Mouse (Mus musculus) frontal cortex, postnatal 25 days (tissue): ENCODE data around the gene Fam19a5.

Experiments used
- DNase-seq, 2 experiments: peaks; one replicate each; pipeline ENCODE4 v3.0.0; 2022; ENCODE audit warnings: low spot score in 2 of 2

Fam19a5 gene

DNA sequence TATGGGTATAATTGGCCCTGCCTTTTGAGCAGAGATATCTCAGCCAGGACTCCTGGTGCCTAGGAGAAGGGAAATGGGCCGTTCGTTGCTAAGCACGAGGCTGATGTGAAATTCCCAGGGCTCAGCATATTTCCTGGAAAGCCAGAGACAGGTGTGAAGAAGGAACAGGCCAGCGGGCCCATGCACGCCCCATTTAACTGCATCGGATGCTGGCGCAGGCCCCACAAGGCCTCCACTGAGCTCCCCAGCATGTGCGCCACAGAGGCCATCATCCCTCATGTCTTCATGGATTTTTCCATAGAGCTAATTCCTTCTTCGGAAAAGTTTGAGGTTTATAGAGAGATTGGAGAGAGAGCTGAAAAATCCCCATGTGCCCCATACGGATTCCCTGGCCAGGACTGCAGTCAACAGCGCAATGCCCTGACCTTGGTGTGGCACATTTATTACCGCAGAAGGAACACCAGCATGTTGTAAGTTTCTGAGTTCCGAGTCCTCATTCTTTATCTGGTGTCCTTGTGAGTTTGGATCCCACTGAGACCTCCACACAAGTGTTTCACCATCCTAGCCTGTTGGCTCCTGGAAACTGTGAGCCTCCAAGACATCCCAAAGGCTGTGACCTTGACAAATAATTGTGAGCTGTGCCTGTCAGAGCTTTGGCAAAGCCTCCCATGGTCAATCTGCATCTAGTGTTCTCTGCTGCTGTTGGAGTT lies 122.1 kb downstream of the Fam19a5 start:
- no peak for DNase-seq

DNA sequence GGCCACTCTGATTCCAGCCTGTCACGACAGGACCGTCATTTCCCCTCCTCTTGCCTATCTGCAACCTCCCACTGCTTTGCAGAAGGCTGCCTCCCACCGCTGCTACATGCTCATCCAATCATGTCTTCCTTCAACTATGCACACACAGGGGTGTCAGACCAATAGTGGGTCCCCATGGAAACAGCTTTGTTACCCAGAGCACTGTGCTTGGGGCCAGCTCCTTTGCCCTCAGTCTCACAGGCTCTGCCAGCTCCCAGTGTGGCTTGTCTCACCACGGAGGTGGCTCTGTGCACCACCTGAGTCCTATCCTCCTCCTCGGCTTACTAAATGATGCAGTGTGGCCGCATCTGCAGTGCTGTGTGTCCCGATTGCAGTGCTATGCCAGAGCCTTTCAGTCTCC lies 123.3 kb downstream of the Fam19a5 start:
- no peak for DNase-seq

DNA sequence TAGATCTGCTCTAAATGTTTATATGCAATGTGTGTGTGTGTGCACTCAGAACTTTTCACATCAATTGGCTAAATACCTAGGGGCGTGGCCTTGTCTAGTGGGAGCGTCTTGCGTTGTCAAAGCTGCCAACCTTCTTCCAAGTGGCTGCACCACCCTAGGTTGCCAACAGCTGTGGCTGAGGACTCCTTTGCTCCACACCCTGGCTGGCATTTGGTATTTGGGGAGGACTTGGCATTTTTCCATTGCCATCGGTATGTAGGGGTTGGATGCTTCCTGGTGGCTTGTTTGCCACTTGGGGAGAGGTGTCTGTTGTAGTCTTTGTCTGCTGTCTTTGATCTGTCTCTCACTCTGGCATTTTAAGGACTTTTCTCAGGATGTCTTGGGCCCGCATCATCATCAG lies 124.0 kb downstream of the Fam19a5 start:
- DNase-seq, result no peak

DNA sequence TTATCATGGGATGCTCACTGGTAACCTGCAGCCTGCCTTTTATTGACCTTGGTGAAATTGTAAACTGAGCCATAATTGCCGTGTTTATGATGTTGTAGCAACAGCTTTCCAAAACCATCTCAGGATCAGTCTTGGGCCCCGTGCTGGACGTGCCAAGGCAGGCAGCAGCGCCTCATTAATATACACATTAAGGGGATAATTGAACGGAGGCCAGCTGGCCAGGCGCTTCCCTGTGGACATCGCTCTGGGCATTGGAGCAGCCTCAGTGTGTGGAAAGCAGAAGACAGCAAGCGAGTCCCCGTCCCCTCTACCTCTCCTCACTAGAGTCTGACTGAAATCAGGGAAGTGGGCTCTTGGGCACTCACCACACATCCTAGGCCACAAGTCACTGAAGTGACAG lies 127.8 kb downstream of the Fam19a5 start:
- no peak for DNase-seq

DNA sequence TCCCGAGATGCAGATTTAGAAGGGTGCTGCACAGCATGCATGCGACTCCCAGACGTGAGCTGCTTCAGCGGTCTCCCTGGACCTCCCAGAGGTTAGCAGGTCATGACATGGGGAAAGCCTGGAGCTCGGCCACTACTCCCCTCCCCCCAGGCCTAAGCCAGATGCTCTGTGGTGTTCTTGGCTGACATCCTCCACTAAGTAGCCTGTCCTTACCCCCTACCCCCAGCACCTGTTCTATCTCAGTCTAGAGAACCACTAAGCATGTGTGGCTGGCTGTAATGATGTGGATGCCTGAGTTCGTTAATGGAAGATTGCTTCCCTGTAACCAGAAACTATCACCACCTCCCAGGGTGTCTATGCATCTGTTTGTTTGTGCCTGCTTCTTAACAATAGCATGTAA lies 134.6 kb downstream of the Fam19a5 start:
- no peak for DNase-seq

DNA sequence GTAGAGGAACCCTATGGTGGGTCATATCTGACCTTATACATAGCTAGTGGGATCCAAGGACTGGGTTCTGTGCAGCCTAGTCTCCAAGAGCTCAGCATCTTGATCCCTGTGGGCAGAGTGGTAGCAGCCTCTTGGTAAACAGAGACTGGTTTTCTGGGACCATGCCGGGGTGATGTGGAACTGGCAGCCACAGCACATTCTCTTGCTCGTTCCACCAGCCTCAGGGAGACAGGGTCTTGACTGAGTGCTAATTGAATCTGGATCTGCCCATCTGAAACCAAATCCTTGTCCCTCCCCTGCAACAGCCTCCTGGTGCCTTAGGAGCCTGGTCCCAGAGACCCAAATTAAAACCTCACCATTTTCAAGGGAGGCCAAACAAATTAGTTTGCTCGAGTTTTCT lies 138.3 kb downstream of the Fam19a5 start:
- DNase-seq, result no peak

DNA sequence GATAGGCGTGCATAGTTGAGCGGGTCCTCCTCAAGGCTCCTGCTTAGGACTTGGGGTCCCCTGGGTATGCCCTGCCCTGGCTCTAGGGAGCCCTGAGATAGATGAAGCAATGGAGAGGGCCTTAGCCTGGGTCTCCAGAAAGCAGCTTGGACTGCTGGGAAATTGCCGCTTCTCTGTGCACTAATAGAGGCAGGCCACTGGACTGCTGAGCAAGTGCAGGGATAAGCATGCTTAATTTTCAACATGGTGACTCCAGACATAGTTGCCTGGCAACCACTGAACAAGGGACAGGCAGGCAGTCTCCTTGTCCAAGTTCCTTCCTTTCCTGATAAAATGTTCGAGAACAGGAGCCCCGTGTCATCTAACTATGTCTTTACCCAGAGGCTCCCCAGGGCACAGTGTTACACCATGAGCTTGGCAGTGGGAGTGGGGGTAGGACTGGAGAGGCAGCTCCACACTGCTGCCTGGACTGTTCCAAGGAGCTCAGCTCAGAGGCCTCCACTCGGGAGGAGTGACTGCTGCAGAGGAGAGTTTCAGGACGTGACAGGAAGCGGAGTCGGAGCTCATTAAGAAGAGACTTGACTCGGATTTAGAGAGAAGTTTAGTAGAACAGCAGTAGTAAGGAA lies 142.4 kb downstream of the Fam19a5 start:
- no peak for DNase-seq

DNA sequence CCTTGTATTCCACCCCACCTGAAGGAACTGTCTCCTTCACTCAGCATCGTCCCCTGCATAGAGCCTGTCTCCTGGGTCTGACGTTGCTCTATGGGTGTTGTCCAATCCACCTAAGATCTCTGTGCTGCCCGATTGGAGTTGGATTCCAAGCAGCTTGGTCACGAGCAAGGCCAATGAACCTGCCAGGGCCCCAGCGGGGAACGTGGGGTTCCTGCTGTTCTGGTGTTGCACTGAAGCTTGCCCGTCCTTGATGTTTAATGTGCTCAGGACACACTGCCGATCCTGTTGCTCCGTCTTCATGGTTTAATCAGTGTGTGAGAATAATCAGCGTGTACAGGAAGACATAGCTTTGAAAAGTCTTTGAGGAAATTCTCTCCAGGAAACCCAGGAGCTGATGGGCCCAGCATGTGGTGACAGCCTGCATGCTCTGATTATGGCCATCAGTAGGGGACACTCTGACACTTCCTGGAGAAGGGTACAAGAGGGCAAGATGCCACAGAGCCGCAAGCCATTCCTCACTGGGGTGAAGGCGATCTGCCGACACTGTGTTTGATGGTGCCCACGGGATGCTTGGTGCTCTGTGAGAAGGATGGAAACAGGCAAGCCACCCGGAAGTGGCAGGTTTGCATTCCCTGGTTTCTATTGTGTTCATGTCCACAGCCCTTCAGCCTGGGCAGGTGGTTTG lies 147.3 kb downstream of the Fam19a5 start:
- no peak for DNase-seq

DNA sequence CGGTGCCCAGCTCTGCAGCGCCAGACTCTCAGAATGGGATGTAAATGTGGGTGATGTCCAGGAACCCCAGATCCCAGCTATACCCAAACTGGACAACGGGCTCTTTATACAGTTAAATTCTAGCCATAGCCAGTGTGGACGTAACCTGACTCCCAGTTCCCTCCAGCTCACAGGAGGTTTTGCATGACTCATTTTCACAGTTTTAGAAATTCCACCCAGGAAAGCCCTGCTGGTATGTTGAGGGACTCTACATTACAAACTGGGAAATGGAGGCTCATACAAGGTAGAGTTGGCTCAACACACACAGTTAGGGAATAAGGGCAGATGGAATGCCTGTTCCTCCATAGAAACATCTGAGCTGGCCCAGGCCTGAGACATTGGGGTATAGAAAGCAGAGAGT lies 147.9 kb downstream of the Fam19a5 start:
- DNase-seq, result no peak

DNA sequence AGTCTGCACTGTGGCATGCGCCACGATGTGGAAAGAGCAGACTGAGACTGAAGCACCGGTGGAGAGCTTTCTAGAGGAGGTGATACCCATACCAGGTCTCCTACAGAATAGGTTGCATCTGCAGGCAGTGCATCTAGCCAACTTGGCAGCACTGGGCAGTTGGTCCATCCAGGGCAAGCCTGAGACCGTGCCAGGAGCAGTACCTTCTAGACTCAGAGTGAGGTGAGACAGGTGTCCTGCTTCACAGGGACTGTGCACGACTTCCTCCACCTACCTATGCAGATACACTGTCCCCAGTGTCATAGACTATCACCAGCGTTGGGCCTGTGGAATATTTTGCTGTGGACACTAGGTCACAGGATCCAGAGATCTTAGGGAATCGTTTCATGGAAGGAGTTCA lies 148.3 kb downstream of the Fam19a5 start:
- DNase-seq, result no peak

DNA sequence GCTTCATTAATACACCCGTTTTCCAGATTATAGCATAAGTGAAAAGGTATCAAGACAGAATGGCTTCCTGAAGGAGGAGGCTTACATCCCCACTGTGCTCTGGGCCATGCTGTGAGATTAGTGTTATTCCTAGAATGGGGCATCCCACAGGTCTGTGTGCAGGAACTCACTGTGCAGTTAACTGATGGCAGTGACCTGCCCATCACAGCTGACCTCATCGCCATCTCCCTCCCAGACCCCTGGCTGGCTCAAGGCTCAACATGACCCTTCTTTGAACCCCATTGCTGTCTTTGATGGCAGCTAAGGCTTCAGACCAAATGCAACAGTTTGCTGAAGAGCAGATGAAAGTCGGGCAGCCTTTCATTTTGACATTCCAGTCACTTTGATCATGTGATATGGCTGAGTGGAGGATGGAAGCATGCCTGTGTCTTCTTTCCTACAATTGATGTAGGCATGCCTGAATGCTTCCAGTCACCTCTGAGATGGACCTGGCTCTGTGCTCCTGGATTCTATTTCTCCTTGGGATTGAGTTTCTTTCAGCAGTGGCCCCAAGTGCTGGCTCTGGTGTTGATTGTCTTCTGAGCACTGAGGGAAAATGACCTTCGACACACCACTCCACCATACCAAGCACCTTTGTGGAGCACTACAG lies 148.9 kb downstream of the Fam19a5 start:
- DNase-seq, result no peak

DNA sequence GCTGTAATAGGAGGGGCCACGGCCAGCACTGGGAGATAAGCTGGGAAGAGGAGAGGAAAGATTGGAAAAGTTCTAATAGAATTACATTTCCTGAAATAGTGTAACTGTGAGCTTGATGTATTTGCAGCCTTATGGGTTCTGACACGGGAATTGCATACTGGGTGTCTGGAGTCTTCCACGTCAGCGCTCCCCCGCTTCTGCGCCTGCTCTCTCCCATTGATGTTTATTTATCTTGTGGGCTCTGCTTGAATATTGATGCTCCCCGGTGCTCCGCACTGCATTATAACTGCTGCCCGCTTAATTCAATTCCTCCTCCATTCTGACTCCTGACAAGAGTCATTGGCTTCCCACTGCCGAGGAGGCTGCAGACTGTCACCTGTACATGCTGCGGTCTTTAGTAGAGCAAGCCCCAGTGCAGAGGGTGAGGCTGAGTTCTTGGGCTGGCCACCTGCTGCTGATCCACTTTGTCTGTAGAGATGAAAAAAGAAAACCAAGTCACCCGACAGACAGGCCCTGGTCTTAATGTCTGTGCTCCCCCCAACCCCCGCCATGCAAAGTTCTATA lies 153.4 kb downstream of the Fam19a5 start:
- DNase-seq, result no peak

DNA sequence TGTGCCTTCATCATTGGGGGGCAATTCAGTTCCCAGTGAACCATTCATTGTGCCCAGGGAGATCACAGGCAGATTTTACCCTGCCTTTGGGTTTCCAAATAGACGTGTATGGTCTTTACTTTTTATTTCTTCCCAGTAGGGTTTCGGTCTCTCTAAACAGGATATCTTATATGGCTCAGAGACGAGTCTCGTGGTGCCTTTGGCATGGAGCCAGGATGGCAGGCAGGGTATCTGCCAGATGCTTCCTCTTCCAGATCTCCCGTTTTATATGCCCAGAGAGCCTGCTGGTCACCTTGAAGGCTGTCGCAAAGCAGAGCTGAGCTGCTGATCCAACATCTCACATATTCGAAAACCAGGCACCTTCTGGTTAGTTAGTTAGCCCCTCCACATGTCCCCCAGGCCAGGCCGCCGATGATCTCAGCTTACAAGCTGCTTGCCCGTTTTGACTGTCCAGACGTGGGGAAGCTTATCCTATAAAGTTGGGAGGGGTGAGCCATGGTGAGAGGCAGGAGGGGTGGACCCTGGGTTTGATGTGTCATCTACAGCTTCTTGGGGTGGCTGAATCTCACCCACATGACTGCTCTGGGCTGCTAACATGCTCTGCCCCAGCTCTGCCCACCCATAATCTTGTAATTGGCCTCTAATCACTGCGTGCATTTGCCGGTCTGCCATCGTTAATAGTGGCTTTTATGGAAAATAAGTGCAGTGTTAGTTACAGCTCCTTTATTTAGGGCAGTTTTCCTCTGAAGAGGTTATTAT lies 154.6 kb downstream of the Fam19a5 start:
- no peak for DNase-seq

DNA sequence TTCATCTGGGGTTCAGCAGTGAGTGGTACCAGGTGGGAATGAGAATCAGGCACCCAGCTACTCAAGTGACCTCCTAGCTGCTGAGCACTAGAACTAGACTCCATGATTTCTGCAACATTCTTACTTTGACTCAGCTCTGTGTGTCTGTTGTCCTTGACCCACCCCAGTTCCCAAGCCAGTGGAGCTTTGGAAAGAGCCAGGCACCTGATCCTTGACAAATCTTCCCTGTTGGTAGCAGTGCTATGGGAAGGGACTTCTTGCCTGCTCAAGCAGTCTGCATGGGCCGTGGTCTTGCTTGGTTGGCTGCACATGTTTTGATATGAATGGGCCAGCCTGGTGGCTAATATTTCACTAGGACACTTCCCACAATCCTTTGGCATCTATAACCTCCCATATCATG lies 158.7 kb downstream of the Fam19a5 start:
- DNase-seq, result no peak

DNA sequence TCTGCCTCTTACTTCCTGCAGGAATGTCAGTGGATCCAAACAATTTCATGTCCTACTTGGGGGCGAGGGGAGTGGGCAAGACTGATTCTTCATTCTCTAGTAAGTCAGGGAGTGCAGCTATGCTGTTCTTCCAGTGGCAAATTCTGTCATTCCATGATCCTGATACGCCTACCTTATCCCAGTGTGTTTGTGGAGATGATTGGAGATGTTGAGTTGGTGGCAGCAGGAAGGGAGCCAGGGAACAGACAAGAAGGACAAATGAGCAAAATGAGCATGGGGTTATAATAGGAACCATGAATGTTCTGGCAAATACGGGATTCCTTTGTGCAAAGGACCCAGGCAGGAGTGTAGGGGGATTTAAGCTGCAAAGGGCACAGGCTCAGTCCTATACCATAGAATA lies 159.2 kb downstream of the Fam19a5 start:
- DNase-seq, result no peak

DNA sequence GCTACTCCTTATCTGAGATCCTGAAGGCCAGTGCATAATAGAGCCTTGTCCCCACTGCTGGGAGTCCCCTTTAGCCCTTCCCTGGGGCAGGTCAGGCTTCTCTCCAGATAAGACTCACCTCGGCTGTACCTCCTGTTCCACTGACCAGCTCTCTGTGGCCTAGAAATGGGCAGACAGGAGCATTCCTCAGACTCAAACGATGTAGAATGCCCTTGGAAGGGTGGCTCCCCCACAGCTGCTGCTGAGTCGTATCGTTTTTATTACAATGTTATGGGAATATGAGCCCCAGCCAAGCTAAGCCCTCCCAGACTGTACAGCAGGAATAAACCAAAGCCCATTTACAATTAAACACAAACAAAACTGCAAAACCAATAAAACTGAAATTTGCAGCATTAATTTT lies 167.7 kb downstream of the Fam19a5 start:
- no peak for DNase-seq

DNA sequence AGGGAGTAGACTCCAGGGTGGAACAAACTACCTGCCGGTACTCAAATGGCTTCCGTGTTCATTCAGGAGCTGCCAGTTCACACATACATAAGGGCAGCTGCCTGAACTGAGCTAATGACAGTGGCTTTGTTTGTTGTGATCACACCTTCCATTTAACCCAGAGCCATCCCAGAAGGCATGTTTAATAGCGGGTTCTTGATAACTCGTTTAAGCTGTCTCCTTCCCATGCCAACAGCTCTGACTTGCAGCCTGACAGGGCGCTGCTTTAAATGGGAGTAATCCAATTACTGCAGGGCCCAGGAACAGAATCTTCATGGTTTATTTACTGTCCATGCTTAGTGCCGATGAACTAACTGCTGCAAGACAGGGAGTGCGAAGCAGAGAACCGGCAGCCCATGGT lies 168.1 kb downstream of the Fam19a5 start:
- DNase-seq, result no peak

DNA sequence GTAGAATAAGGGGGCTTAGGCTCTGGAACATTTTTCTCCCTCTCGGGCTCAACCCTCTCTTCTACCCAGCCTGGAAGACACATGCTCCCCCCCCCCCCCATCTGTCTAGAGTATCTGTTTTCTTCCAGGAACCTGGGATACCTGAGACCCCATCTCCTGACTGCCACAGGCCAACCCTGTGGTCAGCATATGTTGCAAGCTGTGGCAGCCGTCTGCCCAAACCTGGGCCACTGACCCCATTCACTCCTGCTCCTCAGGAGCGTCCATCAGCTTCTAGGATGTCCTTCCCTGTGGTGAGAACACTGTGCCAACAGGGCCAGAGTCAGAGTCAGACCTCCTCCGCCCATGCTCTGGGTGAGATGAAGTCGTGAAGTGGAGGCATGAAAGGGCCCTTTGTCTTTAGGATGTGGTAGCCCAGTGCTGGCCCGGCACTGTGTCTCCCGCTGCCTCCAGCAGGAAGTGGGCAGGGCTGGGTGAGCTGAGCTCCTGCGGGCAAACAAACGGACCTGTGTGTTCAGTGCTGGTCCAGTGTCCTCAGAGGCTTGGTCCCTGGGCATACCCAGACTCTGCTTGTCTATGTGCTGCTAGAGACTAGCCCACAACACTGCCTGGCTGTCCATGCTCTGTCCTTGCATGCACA lies 171.1 kb downstream of the Fam19a5 start:
- no peak for DNase-seq

DNA sequence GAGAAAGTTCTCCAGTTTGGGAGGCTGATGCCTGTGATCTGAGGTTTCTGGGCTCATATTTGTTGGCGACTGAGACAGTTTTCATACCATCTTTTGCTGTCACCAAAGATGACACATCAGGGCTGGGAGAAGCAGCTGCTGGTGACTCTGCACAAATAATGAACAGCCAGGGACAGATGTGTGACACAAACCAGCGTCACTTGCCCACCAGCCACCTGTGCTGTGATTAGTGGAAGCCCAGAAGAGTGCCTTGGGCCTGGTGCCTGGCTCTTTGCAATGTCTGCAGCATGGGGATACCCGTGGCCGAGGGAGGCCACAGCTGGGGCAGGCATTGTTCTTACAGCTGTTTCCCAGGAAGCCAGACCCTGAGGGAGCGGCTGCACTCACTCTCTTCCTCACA lies 173.0 kb downstream of the Fam19a5 start:
- DNase-seq, result no peak

DNA sequence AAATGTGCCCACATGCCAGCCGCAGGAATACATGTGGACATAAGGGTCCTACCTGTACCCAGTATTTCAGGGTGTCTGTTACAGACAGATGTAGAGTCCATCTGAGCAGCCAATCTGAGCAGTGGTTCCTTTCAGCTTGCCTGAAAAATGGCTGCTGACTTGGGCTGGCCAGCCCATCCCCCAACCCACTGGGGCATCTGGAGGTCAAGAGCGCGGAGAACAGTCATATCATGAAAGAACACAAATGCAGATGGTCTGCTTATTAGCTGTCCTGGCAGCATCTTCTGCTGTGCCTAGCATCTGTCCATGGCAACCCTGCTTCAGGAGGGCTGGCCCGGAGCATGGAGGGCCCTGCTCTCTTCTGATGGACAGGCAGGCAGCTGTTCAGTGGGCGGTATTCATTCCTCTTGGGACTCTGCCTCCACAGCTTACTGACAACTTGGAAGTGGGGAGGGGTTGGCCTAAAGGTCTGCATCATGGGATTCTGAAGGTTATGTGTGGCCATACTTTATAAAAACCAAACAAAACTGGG lies 179.4 kb downstream of the Fam19a5 start:
- no peak for DNase-seq

DNA sequence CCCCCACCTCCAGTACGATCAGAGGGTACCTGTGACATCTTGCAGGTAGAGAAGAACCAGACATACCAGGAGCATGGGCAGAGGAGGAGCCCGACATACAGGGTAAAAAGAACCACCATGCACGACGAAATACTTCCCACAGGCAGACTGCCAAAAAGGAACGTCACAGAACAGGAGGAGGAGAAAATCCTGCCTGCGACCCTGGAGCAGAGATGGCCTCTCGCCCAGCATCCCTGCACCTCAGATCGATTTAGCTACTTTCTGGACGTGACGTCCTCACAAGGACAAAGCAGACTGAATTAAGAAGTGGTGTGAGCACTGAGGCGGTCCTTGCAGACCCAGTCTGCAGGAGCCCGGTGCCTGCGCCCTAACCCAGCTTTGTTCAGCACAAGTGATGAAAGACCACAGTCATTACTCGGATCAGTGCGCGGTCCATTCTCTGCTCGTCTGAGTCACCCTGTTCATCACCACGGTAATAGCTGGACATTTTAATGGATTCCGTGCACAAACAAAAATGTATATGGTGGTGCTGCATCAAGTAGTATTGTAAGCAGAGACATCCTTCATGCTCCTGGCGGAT lies 182.6 kb downstream of the Fam19a5 start:
- DNase-seq, result no peak
